Mouse (Mus musculus) heart, postnatal 0 days (tissue): ENCODE measurements at regions not wholly inside any gene's neighbourhood (a gene's known extent, or its start where the extent isn't known, plus 50 kb on each side); places are given as distances from the start of the nearest gene placed in this dataset.

ENCODE experiments used
- CTCF ChIP-seq: IDR thresholded peaks from 2 replicates; pipeline ENCODE4 v1.5.1; 2016; ENCODE audit warnings: antibody characterized with exemption, control low read depth, low read depth
- EP300 ChIP-seq: IDR thresholded peaks from 2 replicates; pipeline ENCODE4 v1.6.1; 2016; ENCODE audit warnings: antibody characterized with exemption, low read depth

- peak; percentile 91 for TF ChIP-seq CTCF
- TF ChIP-seq EP300, result no peak
Measured at GRCm38 (mm10) chr6:109150023-109150911, 321.8 kb downstream of the Edem1 start.
